Mouse (Mus musculus) CD4-positive, CD25-positive, alpha-beta regulatory T cell, adult 4 months (primary cell): Measurements from ENCODE around the gene Mmrn2. TPM values are rescaled to one million over a fixed set of nuclear protein-coding genes. Genes with fewer than 3 reads are reported as not detected.

ENCODE experiments used
- polyA plus RNA-seq, 2 experiments: library from polyadenylated mRNA; unstranded; fragments of 100-300 nt; shearing (Covaris generic); gene quantifications; one replicate each; pipeline ENCODE4 v1.2.1; 2017

The Mmrn2 gene
- polyA plus RNA-seq, 2 experiments from 2014 or later = 0.08 to 0.19 TPM

Other genes starting within 250 kb of the Mmrn2 start
- not detected for gene Npy4r, start 223.0 kb upstream of the Mmrn2 start, polyA plus RNA-seq
- gene Gprin2, start 173.8 kb upstream of the Mmrn2 start, polyA plus RNA-seq = under 1 TPM in 1 of 2 experiments, not detected in 1; 0.05 TPM
- gene Syt15, start 155.9 kb upstream of the Mmrn2 start, polyA plus RNA-seq = under 1 TPM; 0.23 to 0.27 TPM
- gene Shld2, start 65.0 kb upstream of the Mmrn2 start, polyA plus RNA-seq = 10 to 100 TPM in 1 of 2 experiments, 1 to 10 TPM in 1; 8.8 to 12.1 TPM
- gene Glud1, start 64.7 kb upstream of the Mmrn2 start, polyA plus RNA-seq = 10 to 100 TPM; 22.9 to 42.0 TPM
- not detected for gene Fam25c, start 20.0 kb upstream of the Mmrn2 start, polyA plus RNA-seq
- not detected for gene Sncg, start 676 bp upstream of the Mmrn2 start, polyA plus RNA-seq
- under 1 TPM; 0.92 to 0.96 TPM for gene Bmpr1a, start 127.9 kb downstream of the Mmrn2 start, polyA plus RNA-seq
- gene 9230112D13Rik, start 147.3 kb downstream of the Mmrn2 start, polyA plus RNA-seq = not detected
- gene Ldb3, start 213.2 kb downstream of the Mmrn2 start, polyA plus RNA-seq = not detected
- not detected for gene Opn4, start 224.7 kb downstream of the Mmrn2 start, polyA plus RNA-seq